Mouse (Mus musculus) cortical plate, adult 2 months (tissue): ENCODE data around the gene Gfod1.

ENCODE experiments used
- CTCF ChIP-seq: fragments of 200-500 bp; IDR thresholded peaks from 2 replicates; pipeline ENCODE4 v1.5.1; 2011; ENCODE audit warnings: mild to moderate bottlenecking, control low read depth, low read length; ENCODE audit not compliant: insufficient read depth; ENCODE audit errors: extremely low read depth
- POLR2A ChIP-seq: fragments of 200-500 bp; IDR thresholded peaks from 2 replicates; pipeline ENCODE4 v1.6.1; 2011; ENCODE audit warnings: mild to moderate bottlenecking, low read length, control low read depth; ENCODE audit not compliant: insufficient read depth; ENCODE audit errors: extremely low read depth

GRCm38 (mm10) chr13:43226041-43226440 lies 77.9 kb downstream of the Gfod1 start:
- no peak for TF ChIP-seq CTCF
- TF ChIP-seq POLR2A = no peak
